ENCODE assay signal across 11 mouse cellular contexts in genomic region chr1:91051461-91052094, GRCm38 (mm10). TPM values are rescaled to one million over a fixed set of nuclear protein-coding genes. Genes with fewer than 3 reads are reported as not detected.
DNase-seq lines count a peak whose midpoint lies in the region; ATAC-seq and TF ChIP-seq lines count a peak whose summit lies in the region.
"Had no signal": no experiment of that assay in that cellular context is flagged by ENCODE, and none has a peak within 500 bp of the region (broad histone marks: within the 10 kb centered on the region; RNA-seq: fewer than 3 reads in every experiment).

No protein-coding gene starts in this region.

- H3K9me3 ChIP-seq in heart, embryonic 12.5 days (replicated peaks), result no peaks in the 10 kb centered on the region
- no peaks in the 10 kb centered on the region for H3K9me3 ChIP-seq in liver, embryonic 11.5 days (ENCODE audit: control insufficient read depth, low read length)
- H3K9me3 ChIP-seq in intestine, embryonic 15.5 days, result no peaks in the 10 kb centered on the region
- H3K9me3 ChIP-seq in stomach, embryonic 15.5 days, result no peaks in the 10 kb centered on the region

- WGBS in heart, embryonic 12.5 days, result 67% methylated on average over 8 of the region's 8 CpGs
- WGBS in liver, embryonic 11.5 days, result 59% methylated on average over 8 of the region's 8 CpGs
- 42% methylated on average over 8 of the region's 8 CpGs for WGBS in intestine, embryonic 15.5 days
- WGBS in stomach, embryonic 15.5 days, result 56% methylated on average over 8 of the region's 8 CpGs
- WGBS in cerebellum, adult 2 months, result 90% methylated on average over 8 of the region's 8 CpGs

- H3K27me3 ChIP-seq in heart, embryonic 12.5 days (replicated peaks), result no peaks in the 10 kb centered on the region
- H3K27me3 ChIP-seq in liver, embryonic 11.5 days (replicated peaks; ENCODE audit: control insufficient read depth, insufficient read depth, low read length), result no peaks in the 10 kb centered on the region
- no peaks in the 10 kb centered on the region for H3K27me3 ChIP-seq in intestine, embryonic 15.5 days (replicated peaks)
- no peaks in the 10 kb centered on the region for H3K27me3 ChIP-seq in stomach, embryonic 15.5 days (replicated peaks)
- H3K27me3 ChIP-seq in cerebellum, adult 2 months (ENCODE audit: control insufficient read depth, insufficient read depth, low read length), result no peaks in the 10 kb centered on the region

- H3K4me3 ChIP-seq in heart, embryonic 12.5 days, result no peak overlapping the region
- no peak overlapping the region for H3K4me3 ChIP-seq in liver, embryonic 11.5 days (ENCODE audit: low read depth, low read length)
- no peak overlapping the region for H3K4me3 ChIP-seq in intestine, embryonic 15.5 days (replicated peaks)
- peak overlapping the region; percentile 61; the same call in 1 of the 2 replicates for H3K4me3 ChIP-seq in stomach, embryonic 15.5 days (replicated peaks)
- no peak overlapping the region for H3K4me3 ChIP-seq in cerebellum, adult 2 months (replicated peaks; ENCODE audit: insufficient read depth, low read depth, low read length)

- H3K36me3 ChIP-seq in heart, embryonic 12.5 days, result no peaks in the 10 kb centered on the region
- H3K36me3 ChIP-seq in liver, embryonic 11.5 days (ENCODE audit: control insufficient read depth, insufficient read depth, low read length), result no peaks in the 10 kb centered on the region
- no peaks in the 10 kb centered on the region for H3K36me3 ChIP-seq in intestine, embryonic 15.5 days
- H3K36me3 ChIP-seq in stomach, embryonic 15.5 days, result no peaks in the 10 kb centered on the region

- DNase-seq in heart, adult 8-10 months (ENCODE audit: low spot score), result no peak
- DNase-seq in liver, embryonic 11.5 days (ENCODE audit: low spot score), result no peak
- DNase-seq in liver, result no peak
- DNase-seq in cerebellum, adult 2 months, result no peak
- DNase-seq: adrenal gland, postnatal 25 days; cerebellum, adult 11-12 months; kidney, postnatal 14 days; thymus, adult 18-20 months had no signal

- peaks cover 80% of the 10 kb centered on the region for H3K4me1 ChIP-seq in heart, embryonic 12.5 days (replicated peaks)
- peaks cover 38% of the 10 kb centered on the region for H3K4me1 ChIP-seq in liver, embryonic 11.5 days (replicated peaks; ENCODE audit: control insufficient read depth, insufficient read depth, low read length)
- peaks cover 45% of the 10 kb centered on the region for H3K4me1 ChIP-seq in intestine, embryonic 15.5 days (replicated peaks)
- H3K4me1 ChIP-seq in stomach, embryonic 15.5 days, result peaks cover 40% of the 10 kb centered on the region
- no peaks in the 10 kb centered on the region for H3K4me1 ChIP-seq in cerebellum, adult 2 months (ENCODE audit: control insufficient read depth, insufficient read depth, low read length)

- TF ChIP-seq CTCF in cerebellum, adult 2 months (IDR thresholded peaks at IDR 0.05; ENCODE audit: borderline replicate concordance, insufficient read depth, low read depth, low read length), result no peak

- H3K4me2 ChIP-seq in heart, embryonic 12.5 days, result peak overlapping the region; percentile 80
- H3K4me2 ChIP-seq in liver, embryonic 11.5 days, result peak overlapping the region; percentile 98
- H3K4me2 ChIP-seq in intestine, embryonic 15.5 days (replicated peaks), result peak overlapping the region; percentile 98
- peak overlapping the region; percentile 81 for H3K4me2 ChIP-seq in stomach, embryonic 15.5 days

- TF ChIP-seq POLR2A in cerebellum, adult 2 months (IDR thresholded peaks at IDR 0.05; ENCODE audit: borderline replicate concordance, insufficient read depth, low read length), result no peak

- peak overlapping the region; percentile 90; the same call in 1 of the 2 replicates for H3K27ac ChIP-seq in heart, embryonic 12.5 days (ENCODE audit: poor library complexity, severe bottlenecking)
- no peak overlapping the region for H3K27ac ChIP-seq in liver, embryonic 11.5 days (ENCODE audit: low read depth, low read length)
- no peak overlapping the region for H3K27ac ChIP-seq in intestine, embryonic 15.5 days
- H3K27ac ChIP-seq in stomach, embryonic 15.5 days, result peak overlapping the region; percentile 17; the same call in 1 of the 2 replicates
- no peak overlapping the region for H3K27ac ChIP-seq in cerebellum, adult 2 months (ENCODE audit: insufficient read depth, low read length)

- H3K9ac ChIP-seq in heart, embryonic 12.5 days, result no peak overlapping the region
- H3K9ac ChIP-seq in liver, embryonic 11.5 days (ENCODE audit: low read depth, low read length), result no peak overlapping the region
- no peak overlapping the region for H3K9ac ChIP-seq in intestine, embryonic 15.5 days
- no peak overlapping the region for H3K9ac ChIP-seq in stomach, embryonic 15.5 days

- ATAC-seq in heart, embryonic 12.5 days (ENCODE audit: insufficient number of reproducible peaks, low FRiP score), result no peak
- ATAC-seq in liver, embryonic 11.5 days (replicated peaks; ENCODE audit: low FRiP score), result no peak
- no peak for ATAC-seq in intestine, embryonic 15.5 days
- no peak for ATAC-seq in stomach, embryonic 15.5 days (ENCODE audit: insufficient read depth, low FRiP score, low read depth)

RNA-seq across cellular contexts. Expression of gene Lrrfip1, which starts 53.0 kb away (rescaled TPM):
- 151 and 161 TPM in 2 replicates for polyA plus RNA-seq in heart, embryonic 12.5 days (2016; fragmentation: Nextera tagmentation; extraction: Ambion mirVana)
- total RNA-seq in heart, adult 8-10 months (2022), result 10 to 100 TPM; 55.4 to 72.1 (median 61.1) TPM
- 26.5 and 29.1 TPM in 2 replicates for polyA plus RNA-seq in liver, embryonic 11.5 days (2014; fragmentation: Nextera tagmentation; extraction: Ambion mirVana)
- 58.7 and 63.5 TPM in 2 replicates for polyA plus RNA-seq in intestine, embryonic 15.5 days (2015; fragmentation: Nextera tagmentation; extraction: Ambion mirVana)
- polyA plus RNA-seq in stomach, embryonic 15.5 days (2015; fragmentation: Nextera tagmentation; extraction: Ambion mirVana), result 64.9 and 65.4 TPM in 2 replicates
- polyA plus RNA-seq in cerebellum, adult 2 months (2012; rRNA removed), result 50.7 and 52.3 TPM in 2 replicates

Comparison
In these comparisons a context has a peak if more than half of its experiments do, and no peak if none do; other contexts are left out.
1. H3K27ac ChIP-seq: peak in heart, embryonic 12.5 days (single experiment) and stomach, embryonic 15.5 days (single experiment); none in liver, embryonic 11.5 days (single experiment), intestine, embryonic 15.5 days (single experiment) and cerebellum, adult 2 months (single experiment).
2. Peak in every context shown above with its lines, with median percentiles within 50 percentile points of each other: H3K4me2 ChIP-seq.